Mouse (Mus musculus): ENCODE results near the gene Hspb9. TPM values are rescaled to one million over a fixed set of nuclear protein-coding genes. Genes with fewer than 3 reads are reported as not detected.

Gene Hspb9
- polyA plus RNA-seq, 1 experiment from 2014 or later: 0.27 TPM

- peak within 1 kb of the TSS; percentile 88 for H3K27ac ChIP-seq (ENCODE audit: low read depth, low read length)
- DNase-seq (ENCODE audit: low spot score) (peak; percentile 80), ATAC-seq (replicated peaks; ENCODE audit: low FRiP score) (peak; percentile 76)
- H3K9ac ChIP-seq (ENCODE audit: low read depth, low read length): peak within 1 kb of the TSS; percentile 98
- no peaks in the 10 kb centered on the region for H3K9me3 ChIP-seq (ENCODE audit: control insufficient read depth, low read length)
- H3K27me3 ChIP-seq (replicated peaks; ENCODE audit: control insufficient read depth, insufficient read depth, low read length): no peaks in the 10 kb centered on the region
- peak within 1 kb of the TSS; percentile 95 for H3K4me2 ChIP-seq
- peaks cover 39% of the 10 kb centered on the region for H3K36me3 ChIP-seq (ENCODE audit: control insufficient read depth, insufficient read depth, low read length)
- peak within 1 kb of the TSS; percentile 77 for H3K4me3 ChIP-seq (ENCODE audit: low read depth, low read length)
- WGBS: 2% methylated on average over 45 of the region's 48 CpGs
- peaks cover 33% of the 10 kb centered on the region for H3K4me1 ChIP-seq (replicated peaks; ENCODE audit: control insufficient read depth, insufficient read depth, low read length)
These were observed 1.7 kb upstream of the Hspb9 start, which contains the start of gene Kat2a for GRCm38 (mm10) chr11:100711783-100712615. Gene Kat2a (minus strand): TSS chr11:100712465.

GRCm38 (mm10) chr11:100713174-100713573 lies 476 bp upstream of the Hspb9 start:
- ATAC-seq (replicated peaks; ENCODE audit: low FRiP score) (no peak), DNase-seq (ENCODE audit: low spot score) (no peak)
- Histone ChIP-seq H3K4me2 (peak overlapping the region; percentile 95), H3K4me3 (ENCODE audit: low read depth, low read length) (peak overlapping the region; percentile 48; the same call in 1 of the 2 replicates), H3K27ac (ENCODE audit: low read depth, low read length) (peak overlapping the region; percentile 88), H3K9me3 (ENCODE audit: control insufficient read depth, low read length) (no peaks in the 10 kb centered on the region), H3K4me1 (replicated peaks; ENCODE audit: control insufficient read depth, insufficient read depth, low read length) (peaks cover 33% of the 10 kb centered on the region), H3K36me3 (ENCODE audit: control insufficient read depth, insufficient read depth, low read length) (peaks cover 35% of the 10 kb centered on the region), H3K9ac (ENCODE audit: low read depth, low read length) (peak overlapping the region; percentile 68; the same call in 1 of the 2 replicates), H3K27me3 (replicated peaks; ENCODE audit: control insufficient read depth, insufficient read depth, low read length) (no peaks in the 10 kb centered on the region)
- 59% methylated on average over 4 of the region's 4 CpGs for WGBS

- Histone ChIP-seq H3K4me2 (peak overlapping the region; percentile 95), H3K36me3 (ENCODE audit: control insufficient read depth, insufficient read depth, low read length) (peaks cover 34% of the 10 kb centered on the region), H3K9ac (ENCODE audit: low read depth, low read length) (peak overlapping the region; percentile 68), H3K27me3 (replicated peaks; ENCODE audit: control insufficient read depth, insufficient read depth, low read length) (no peaks in the 10 kb centered on the region), H3K9me3 (ENCODE audit: control insufficient read depth, low read length) (no peaks in the 10 kb centered on the region), H3K4me3 (ENCODE audit: low read depth, low read length) (peak overlapping the region; percentile 48), H3K4me1 (replicated peaks; ENCODE audit: control insufficient read depth, insufficient read depth, low read length) (peaks cover 34% of the 10 kb centered on the region), H3K27ac (ENCODE audit: low read depth, low read length) (peak overlapping the region; percentile 88)
- DNase-seq (ENCODE audit: low spot score) (peak; percentile 70), ATAC-seq (replicated peaks; ENCODE audit: low FRiP score) (peak; percentile 38)
- WGBS: 42% methylated on average over 6 of the region's 6 CpGs
These were observed 875 bp downstream of the Hspb9 start for GRCm38 (mm10) chr11:100714534-100714915.

- Histone ChIP-seq H3K27me3 (replicated peaks; ENCODE audit: control insufficient read depth, insufficient read depth, low read length) (no peaks in the 10 kb centered on the region), H3K9me3 (ENCODE audit: control insufficient read depth, low read length) (no peaks in the 10 kb centered on the region), H3K36me3 (ENCODE audit: control insufficient read depth, insufficient read depth, low read length) (peaks cover 39% of the 10 kb centered on the region), H3K9ac (ENCODE audit: low read depth, low read length) (no peak overlapping the region), H3K4me2 (no peak overlapping the region), H3K4me3 (ENCODE audit: low read depth, low read length) (no peak overlapping the region), H3K27ac (ENCODE audit: low read depth, low read length) (0 out of 2 replicates have a peak overlapping the region, but pooled peaks have one; percentile 88), H3K4me1 (replicated peaks; ENCODE audit: control insufficient read depth, insufficient read depth, low read length) (peaks cover 36% of the 10 kb centered on the region)
- ATAC-seq (replicated peaks; ENCODE audit: low FRiP score) (no peak), DNase-seq (ENCODE audit: low spot score) (no peak)
- 90% methylated on average over 6 of the region's 6 CpGs for WGBS
These were observed 1.3 kb downstream of the Hspb9 start for GRCm38 (mm10) chr11:100714948-100715347.

- no peaks in the 10 kb centered on the region for H3K27me3 ChIP-seq (replicated peaks; ENCODE audit: control insufficient read depth, insufficient read depth, low read length)
- H3K4me1 ChIP-seq (replicated peaks; ENCODE audit: control insufficient read depth, insufficient read depth, low read length): peaks cover 44% of the 10 kb centered on the region
- no peak overlapping the region for H3K4me3 ChIP-seq (ENCODE audit: low read depth, low read length)
- DNase-seq (ENCODE audit: low spot score) (no peak), ATAC-seq (replicated peaks; ENCODE audit: low FRiP score) (no peak)
- no peak overlapping the region for H3K9ac ChIP-seq (ENCODE audit: low read depth, low read length)
- no peaks in the 10 kb centered on the region for H3K9me3 ChIP-seq (ENCODE audit: control insufficient read depth, low read length)
- H3K36me3 ChIP-seq (ENCODE audit: control insufficient read depth, insufficient read depth, low read length): peaks cover 33% of the 10 kb centered on the region
- no peak overlapping the region for H3K4me2 ChIP-seq
- no peak overlapping the region for H3K27ac ChIP-seq (ENCODE audit: low read depth, low read length)
- WGBS: 86% methylated on average over 3 of the region's 3 CpGs
These were observed 3.0 kb downstream of the Hspb9 start for GRCm38 (mm10) chr11:100716649-100717048.

GRCm38 (mm10) chr11:100718462-100718861 lies 4.8 kb downstream of the Hspb9 start:
- Histone ChIP-seq H3K4me2 (no peak overlapping the region), H3K27ac (ENCODE audit: low read depth, low read length) (no peak overlapping the region), H3K4me3 (ENCODE audit: low read depth, low read length) (no peak overlapping the region), H3K27me3 (replicated peaks; ENCODE audit: control insufficient read depth, insufficient read depth, low read length) (no peaks in the 10 kb centered on the region), H3K9me3 (ENCODE audit: control insufficient read depth, low read length) (no peaks in the 10 kb centered on the region), H3K36me3 (ENCODE audit: control insufficient read depth, insufficient read depth, low read length) (peaks cover 33% of the 10 kb centered on the region), H3K9ac (ENCODE audit: low read depth, low read length) (no peak overlapping the region), H3K4me1 (replicated peaks; ENCODE audit: control insufficient read depth, insufficient read depth, low read length) (peaks cover 51% of the 10 kb centered on the region)
- ATAC-seq (replicated peaks; ENCODE audit: low FRiP score) (no peak), DNase-seq (ENCODE audit: low spot score) (no peak)
- WGBS: 88% methylated on average over 7 of the region's 7 CpGs

GRCm38 (mm10) chr11:100718866-100719265 lies 5.2 kb downstream of the Hspb9 start:
- peaks cover 49% of the 10 kb centered on the region for H3K4me1 ChIP-seq (replicated peaks; ENCODE audit: control insufficient read depth, insufficient read depth, low read length)
- no peak for DNase-seq (ENCODE audit: low spot score)
- H3K9me3 ChIP-seq (ENCODE audit: control insufficient read depth, low read length): no peaks in the 10 kb centered on the region
- H3K27ac ChIP-seq (ENCODE audit: low read depth, low read length): no peak overlapping the region
- H3K4me2 ChIP-seq: no peak overlapping the region
- ATAC-seq (replicated peaks; ENCODE audit: low FRiP score): no peak
- no peak overlapping the region for H3K4me3 ChIP-seq (ENCODE audit: low read depth, low read length)
- H3K27me3 ChIP-seq (replicated peaks; ENCODE audit: control insufficient read depth, insufficient read depth, low read length): no peaks in the 10 kb centered on the region
- peaks cover 33% of the 10 kb centered on the region for H3K36me3 ChIP-seq (ENCODE audit: control insufficient read depth, insufficient read depth, low read length)
- H3K9ac ChIP-seq (ENCODE audit: low read depth, low read length): no peak overlapping the region
- WGBS: 85% methylated on average over 4 of the region's 4 CpGs

GRCm38 (mm10) chr11:100719312-100719711 lies 5.7 kb downstream of the Hspb9 start:
- Histone ChIP-seq H3K27ac (ENCODE audit: low read depth, low read length) (no peak overlapping the region; the same call in 1 of the 2 replicates), H3K27me3 (replicated peaks; ENCODE audit: control insufficient read depth, insufficient read depth, low read length) (no peaks in the 10 kb centered on the region), H3K36me3 (ENCODE audit: control insufficient read depth, insufficient read depth, low read length) (peaks cover 33% of the 10 kb centered on the region), H3K4me3 (ENCODE audit: low read depth, low read length) (no peak overlapping the region), H3K4me2 (no peak overlapping the region), H3K9me3 (ENCODE audit: control insufficient read depth, low read length) (no peaks in the 10 kb centered on the region), H3K9ac (ENCODE audit: low read depth, low read length) (no peak overlapping the region), H3K4me1 (replicated peaks; ENCODE audit: control insufficient read depth, insufficient read depth, low read length) (peaks cover 47% of the 10 kb centered on the region)
- DNase-seq (ENCODE audit: low spot score): no peak
- ATAC-seq (replicated peaks; ENCODE audit: low FRiP score): no peak
- WGBS: 76% methylated on average over 3 of the region's 3 CpGs

- ATAC-seq (replicated peaks; ENCODE audit: low FRiP score): no peak
- Histone ChIP-seq H3K4me3 (ENCODE audit: low read depth, low read length) (no peak overlapping the region), H3K36me3 (ENCODE audit: control insufficient read depth, insufficient read depth, low read length) (peaks cover 33% of the 10 kb centered on the region), H3K9me3 (ENCODE audit: control insufficient read depth, low read length) (no peaks in the 10 kb centered on the region), H3K9ac (ENCODE audit: low read depth, low read length) (no peak overlapping the region), H3K27me3 (replicated peaks; ENCODE audit: control insufficient read depth, insufficient read depth, low read length) (no peaks in the 10 kb centered on the region), H3K27ac (ENCODE audit: low read depth, low read length) (peak overlapping the region; percentile 7; the same call in 1 of the 2 replicates), H3K4me2 (no peak overlapping the region), H3K4me1 (replicated peaks; ENCODE audit: control insufficient read depth, insufficient read depth, low read length) (peaks cover 47% of the 10 kb centered on the region)
- DNase-seq (ENCODE audit: low spot score): no peak
- WGBS: 80% methylated on average over 11 of the region's 11 CpGs
These were observed 6.2 kb downstream of the Hspb9 start for GRCm38 (mm10) chr11:100719893-100720292.
